Mouse (Mus musculus) embryonic fibroblast, embryonic 13.5 days (primary cell): ENCODE data around the gene Gm8229. TPM values are rescaled to one million over a fixed set of nuclear protein-coding genes. Genes with fewer than 3 reads are reported as not detected.
"Not testable (repeated sequence)": the region's sequence is repeated elsewhere in the genome, so short reads cannot be mapped to it uniquely, and the experiment has no call there.

Experiments used
- H3K27ac ChIP-seq: 2 replicates; pipeline ENCODE4 v1.5.1; 2012; ENCODE audit warnings: low read length, control low read depth, inconsistent platforms; ENCODE audit not compliant: insufficient read depth
- H3K4me1 ChIP-seq: 2 replicates; pipeline ENCODE4 v1.6.1; 2011; ENCODE audit warnings: low read length; ENCODE audit not compliant: control insufficient read depth, insufficient read depth
- H3K4me3 ChIP-seq: 2 replicates; pipeline ENCODE4 v1.5.1; 2011; ENCODE audit warnings: mild to moderate bottlenecking, control low read depth, low read length; ENCODE audit not compliant: insufficient read depth
- polyA plus RNA-seq: library from polyadenylated mRNA; stranded (reverse); fragments of >200 nt; gene quantifications from 2 replicates; pipeline ENCODE4 v1.2.4, GENCODE M21; 2011; ENCODE audit warnings: low read depth; ENCODE audit not compliant: missing spikeins, insufficient read length

Gene Gm8229
- polyA plus RNA-seq = not detected in 2 replicates

- not testable (repeated sequence) for H3K27ac ChIP-seq, H3K4me3 ChIP-seq, H3K4me1 ChIP-seq
These were observed at the start of gene Gm8229 for GRCm38 (mm10) chr14:44365057-44365456. Gene Gm8229, plus strand, starts transcription at chr14:44365357.

GRCm38 (mm10) chr14:44338484-44338883 is 26.7 kb upstream of the Gm8229 start, which contains the start of gene Gm5930:
Gene Gm5930, minus strand, starts transcription at chr14:44338584.
- not testable (repeated sequence) for H3K27ac ChIP-seq, H3K4me3 ChIP-seq, H3K4me1 ChIP-seq

GRCm38 (mm10) chr14:44361416-44361815 is 3.7 kb upstream of the Gm8229 start:
- H3K4me1 ChIP-seq, H3K4me3 ChIP-seq, H3K27ac ChIP-seq: not testable (repeated sequence)

GRCm38 (mm10) chr14:44362301-44362700 is 2.9 kb upstream of the Gm8229 start:
- not testable (repeated sequence) for H3K4me1 ChIP-seq, H3K4me3 ChIP-seq, H3K27ac ChIP-seq

GRCm38 (mm10) chr14:44384233-44384632 is 19.1 kb downstream of the Gm8229 start:
- not testable (repeated sequence) for H3K4me3 ChIP-seq, H3K27ac ChIP-seq, H3K4me1 ChIP-seq

GRCm38 (mm10) chr14:44410588-44410987 is 45.4 kb downstream of the Gm8229 start, which contains the start of gene Gm3371:
Gene Gm3371, minus strand, starts transcription at chr14:44410688.
- not testable (repeated sequence) for H3K4me3 ChIP-seq, H3K27ac ChIP-seq, H3K4me1 ChIP-seq

Other genes with a start within 250 kb of the Gm8229 start
- not detected in 2 replicates for gene Gm3327, start 241.5 kb upstream of the Gm8229 start, polyA plus RNA-seq
- gene Gm8212, start 167.7 kb upstream of the Gm8229 start, polyA plus RNA-seq = not detected in 2 replicates
- gene 4930503E14Rik, start 152.1 kb upstream of the Gm8229 start, polyA plus RNA-seq = not detected in 2 replicates
- not detected in 2 replicates for gene Gm8220, start 79.8 kb upstream of the Gm8229 start, polyA plus RNA-seq
- not detected in 2 replicates for gene Gm5930, start 26.8 kb upstream of the Gm8229 start, polyA plus RNA-seq
- gene Gm3371, start 45.3 kb downstream of the Gm8229 start, polyA plus RNA-seq = not detected in 2 replicates
- gene Gm8232, start 68.3 kb downstream of the Gm8229 start, polyA plus RNA-seq = not detected in 2 replicates
- gene BC061237, start 127.1 kb downstream of the Gm8229 start, polyA plus RNA-seq = not detected in 2 replicates
- not detected in 2 replicates for gene Gm17093, start 152.9 kb downstream of the Gm8229 start, polyA plus RNA-seq
- gene Gm8247, start 217.8 kb downstream of the Gm8229 start, polyA plus RNA-seq = not detected in 2 replicates